Mouse (Mus musculus) adrenal gland, adult 18-20 months (tissue): ENCODE data around the gene Bmp8b. TPM values are rescaled to one million over a fixed set of nuclear protein-coding genes. Genes with fewer than 3 reads are reported as not detected.
"Not testable (repeated sequence)": the region's sequence is repeated elsewhere in the genome, so short reads cannot be mapped to it uniquely, and the experiment has no call there.

Experiments
- DNase-seq, 2 experiments: peaks; one replicate each; pipeline ENCODE4 v3.0.0; 2021 to 2022; ENCODE audit warnings: low spot score in 2 of 2
- total RNA-seq, 2 experiments: library from RNA; stranded (reverse); gene quantifications; 1 replicate in 1 of 2; 2 replicates in 1 of 2; pipeline ENCODE4 v1.2.3; 2021

Gene Bmp8b
- total RNA-seq, 2 experiments from 2014 or later = 0.17 to 0.38 TPM

GRCm38 (mm10) chr4:123110751-123111150 lies 5.8 kb downstream of the Bmp8b start:
- no peak for DNase-seq

DNA sequence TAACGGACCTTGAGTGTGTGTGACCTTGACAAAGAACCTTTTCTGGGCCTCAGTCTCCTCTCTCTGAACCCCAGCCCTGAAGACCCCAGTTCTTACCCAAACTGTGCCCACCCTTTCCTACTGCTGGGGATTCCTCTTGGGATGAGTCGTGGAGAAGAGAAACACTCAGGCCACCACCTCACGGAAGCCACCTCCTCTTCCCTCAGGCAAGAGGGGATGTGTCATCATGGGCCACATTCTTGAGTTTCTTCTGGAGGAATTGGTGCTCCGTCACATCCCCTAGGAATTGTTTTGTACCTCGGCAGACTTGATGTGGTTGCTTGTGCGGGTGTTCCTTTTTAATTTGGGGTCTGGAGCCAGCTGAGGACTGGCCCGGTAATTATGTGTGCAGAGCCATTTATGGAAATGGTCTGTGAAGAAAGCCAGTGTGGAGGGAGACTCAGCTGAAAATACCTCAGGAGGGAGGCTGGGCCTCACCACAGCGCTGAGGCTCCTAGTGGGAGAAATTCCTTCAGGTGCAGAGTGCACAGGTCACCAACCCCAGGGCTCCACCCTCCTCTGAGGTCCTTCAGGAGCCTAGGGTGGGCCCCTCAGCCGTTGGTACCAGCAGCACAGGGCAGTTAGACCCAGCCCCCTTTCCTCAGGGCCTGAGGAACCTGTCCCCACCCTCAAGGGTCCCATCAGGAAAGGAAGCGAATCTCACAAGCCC lies 6.5 kb downstream of the Bmp8b start:
- not testable (repeated sequence) for DNase-seq

GRCm38 (mm10) chr4:123112216-123112764 lies 7.3 kb downstream of the Bmp8b start:
- no peak for DNase-seq

GRCm38 (mm10) chr4:123114651-123115050 lies 9.7 kb downstream of the Bmp8b start:
- not testable (repeated sequence) for DNase-seq

GRCm38 (mm10) chr4:123116011-123116410 lies 11.0 kb downstream of the Bmp8b start, which contains the start of gene Oxct2b:
TSS of gene Oxct2b (plus strand) at chr4:123116266.
- no peak for DNase-seq

DNA sequence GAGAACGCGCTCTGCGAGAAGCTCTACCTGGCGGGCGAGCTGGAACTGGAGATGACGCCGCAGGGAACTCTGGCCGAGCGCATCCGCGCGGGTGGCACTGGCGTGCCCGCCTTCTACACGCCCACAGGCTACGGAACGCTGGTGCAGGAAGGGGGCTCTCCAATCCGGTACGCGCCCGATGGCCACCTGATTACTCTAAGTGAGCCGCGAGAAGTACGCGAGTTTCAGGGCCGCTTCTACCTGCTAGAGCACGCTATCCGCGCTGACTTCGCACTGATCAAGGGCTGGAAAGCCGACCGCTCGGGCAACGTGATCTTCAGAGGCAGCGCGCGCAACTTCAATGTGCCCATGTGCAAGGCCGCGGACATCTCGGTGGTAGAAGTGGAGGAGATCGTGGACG lies 11.7 kb downstream of the Bmp8b start:
- DNase-seq = not testable (repeated sequence)

GRCm38 (mm10) chr4:123121286-123121685 lies 16.3 kb downstream of the Bmp8b start:
- no peak for DNase-seq

DNA sequence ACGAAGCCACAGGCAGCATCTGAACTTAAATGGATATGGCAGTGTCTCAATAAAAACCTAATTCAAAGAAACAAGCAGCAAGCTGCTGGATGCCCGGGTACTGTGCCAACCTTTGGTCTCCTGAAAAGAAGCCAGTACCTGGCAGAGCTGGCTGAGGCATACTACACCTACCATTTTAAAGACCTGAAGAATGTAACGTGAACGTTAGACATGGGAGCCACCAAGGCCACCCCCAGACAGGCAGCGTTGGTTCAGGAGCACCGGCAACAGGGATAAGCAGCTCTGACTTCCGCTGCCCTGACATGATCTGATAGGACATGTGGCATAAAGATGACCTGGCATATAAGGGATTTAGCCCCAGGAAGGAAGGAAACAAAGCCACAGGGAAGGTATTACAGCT lies 21.7 kb downstream of the Bmp8b start:
- no peak for DNase-seq

DNA sequence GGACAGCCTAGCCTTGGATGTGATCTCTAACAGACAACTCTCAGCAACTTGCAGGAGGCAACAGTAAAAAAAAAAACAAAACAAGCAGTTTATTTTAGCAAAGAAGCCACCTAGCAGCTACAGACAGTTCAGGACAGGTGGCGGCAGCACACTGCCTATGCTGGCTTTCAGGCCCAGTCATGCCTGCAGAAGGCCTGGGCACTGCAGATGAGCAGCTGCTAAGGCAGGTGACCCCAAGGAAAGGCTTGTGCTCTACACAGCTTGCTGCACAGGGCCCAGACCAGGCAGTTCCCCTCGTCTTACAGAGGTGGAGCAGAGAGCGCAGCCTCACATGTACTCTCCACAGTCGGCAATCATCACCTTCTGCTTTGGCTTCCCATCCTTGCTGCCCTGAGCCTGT lies 22.1 kb downstream of the Bmp8b start:
- no peak for DNase-seq

- DNase-seq = no peak
Measured at GRCm38 (mm10) chr4:123137551-123137950, 32.6 kb downstream of the Bmp8b start.

GRCm38 (mm10) chr4:123139513-123140154 lies 34.7 kb downstream of the Bmp8b start, which contains the start of gene Ppie:
TSS of gene Ppie (minus strand) at chr4:123139951.
- DNase-seq = peak; percentile 73 to 75

DNA sequence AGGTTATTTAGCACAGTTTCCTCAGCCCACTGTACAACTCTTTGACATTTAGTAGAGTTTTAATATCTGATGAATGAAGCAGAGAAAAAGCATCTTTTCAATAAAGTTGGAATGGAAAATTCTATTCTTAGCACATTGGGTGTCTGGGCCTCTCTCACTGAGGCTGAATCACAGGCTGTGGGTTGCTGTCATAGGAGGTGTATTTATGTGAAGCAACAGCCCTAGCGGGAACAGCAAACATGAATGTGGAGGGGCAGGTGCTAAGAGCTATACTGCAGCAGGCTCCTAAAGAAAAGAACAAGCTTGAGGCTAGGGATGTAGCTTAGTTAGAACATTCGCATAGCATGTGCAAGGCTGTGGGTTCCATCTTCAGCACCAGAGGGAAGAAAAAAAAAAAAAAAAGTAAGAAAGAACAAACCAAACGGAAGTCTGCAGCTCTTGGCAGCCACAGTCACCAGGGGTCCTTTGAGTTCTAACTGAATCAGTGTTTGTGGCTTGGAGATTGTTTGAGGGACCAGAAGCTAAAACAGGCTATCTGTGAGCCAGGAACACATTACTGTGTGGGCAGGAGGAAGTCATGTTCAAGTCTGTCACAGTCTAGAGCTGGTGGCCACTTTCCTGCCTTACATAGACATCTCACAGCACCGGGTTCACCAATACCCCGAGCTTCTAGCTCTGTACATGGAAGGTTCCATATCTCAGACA lies 42.6 kb downstream of the Bmp8b start:
- no peak for DNase-seq

DNA sequence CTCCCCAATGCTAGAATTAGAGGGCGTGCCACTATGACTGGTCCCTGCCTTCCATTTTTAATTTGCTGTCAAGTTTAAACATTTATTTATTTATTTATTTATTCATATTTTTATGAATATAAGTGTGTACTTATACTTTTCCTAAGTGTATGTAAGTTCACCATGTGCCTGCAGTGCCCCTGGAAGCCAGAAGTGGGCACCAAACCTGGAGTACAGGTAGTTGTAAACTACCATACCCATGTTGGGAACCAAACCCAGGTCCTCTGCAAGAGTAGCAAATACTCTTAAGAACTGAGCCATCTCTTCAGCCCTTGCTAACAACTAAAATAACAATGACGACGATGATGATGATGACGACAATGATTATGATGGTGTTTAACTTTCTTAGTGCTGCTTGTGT lies 47.0 kb downstream of the Bmp8b start:
- DNase-seq = no peak

DNA sequence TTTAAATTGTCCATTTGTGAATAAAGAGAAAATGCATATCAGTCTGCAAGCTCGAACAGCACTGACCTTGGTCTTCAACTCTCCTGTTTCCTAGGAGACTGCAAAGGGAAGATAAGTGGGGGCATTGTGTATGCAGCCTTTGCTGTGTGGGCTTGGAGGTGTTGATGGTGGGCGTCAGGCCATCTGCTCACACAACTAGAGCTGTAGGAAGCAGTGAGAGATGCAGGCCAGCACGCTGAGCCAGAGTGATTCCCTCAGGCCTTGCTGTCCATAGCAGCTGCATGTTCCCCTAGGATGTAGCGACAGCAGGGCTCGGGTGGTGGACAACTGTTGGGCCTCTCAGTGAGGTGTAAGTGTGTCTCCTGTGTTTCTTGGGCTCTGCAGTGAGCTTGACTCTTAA lies 48.0 kb downstream of the Bmp8b start:
- no peak for DNase-seq

DNA sequence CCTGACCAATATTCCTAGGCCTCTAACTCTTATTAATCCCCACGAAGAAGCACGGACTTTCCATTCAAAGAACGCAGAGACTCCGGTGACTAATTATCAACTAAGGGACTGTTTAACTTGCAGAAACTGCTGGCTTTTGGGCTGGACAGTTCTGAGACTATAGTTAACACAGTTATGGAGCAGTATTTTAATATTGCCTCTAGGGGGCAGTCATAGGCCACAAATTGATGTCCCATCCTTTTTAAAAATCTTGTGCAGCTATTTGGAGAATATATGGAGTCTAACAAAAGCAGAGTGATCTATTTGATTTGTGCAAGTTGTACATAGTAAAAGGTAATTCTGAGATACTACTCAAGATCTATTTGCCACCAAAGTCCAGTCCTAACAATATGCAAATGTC lies 50.0 kb downstream of the Bmp8b start:
- peak in 1 of 2 experiments; percentile 25 for DNase-seq

GRCm38 (mm10) chr4:123155427-123155826 lies 50.5 kb downstream of the Bmp8b start:
- DNase-seq = no peak

GRCm38 (mm10) chr4:123155840-123156239 lies 50.9 kb downstream of the Bmp8b start:
- no peak for DNase-seq

GRCm38 (mm10) chr4:123160571-123160970 lies 55.6 kb downstream of the Bmp8b start:
- no peak for DNase-seq

GRCm38 (mm10) chr4:123161251-123161650 lies 56.3 kb downstream of the Bmp8b start:
- not testable (repeated sequence) for DNase-seq

GRCm38 (mm10) chr4:123162305-123162917 lies 57.4 kb downstream of the Bmp8b start:
- no peak for DNase-seq

DNA sequence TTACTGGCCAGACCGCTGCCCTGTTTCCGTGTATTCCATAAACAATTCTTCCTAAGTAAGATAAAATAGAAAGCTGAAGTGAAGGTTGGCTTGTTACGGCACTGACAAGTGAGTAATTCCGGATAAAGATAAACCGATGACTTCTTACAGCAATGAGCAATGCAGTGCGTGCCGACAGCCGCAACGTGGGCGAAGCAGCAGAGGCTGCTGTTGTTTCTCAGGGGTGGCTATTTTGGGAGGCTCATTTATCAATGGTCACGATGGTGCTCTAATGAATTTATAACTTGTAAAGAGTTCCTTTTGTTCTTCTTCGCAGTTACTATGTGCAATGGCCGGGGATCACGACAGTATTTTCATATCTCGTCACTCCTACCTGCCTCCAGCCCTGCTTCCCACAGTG lies 59.2 kb downstream of the Bmp8b start:
- no peak for DNase-seq
